Comparison of ENCODE assay signal across 14 mouse cellular contexts in genomic region chr9:75414204-75414603, GRCm38 (mm10). TPM values are rescaled to one million over a fixed set of nuclear protein-coding genes. Genes with fewer than 3 reads are reported as not detected.
DNase-seq lines count a peak whose midpoint lies in the region; TF ChIP-seq lines count a peak whose summit lies in the region.
"Had no signal": no experiment of that assay in that cellular context is flagged by ENCODE, and none has a peak within 500 bp of the region (broad histone marks: within the 10 kb centered on the region; RNA-seq: fewer than 3 reads in every experiment).

No protein-coding gene starts in this region.

- H3K9me3 ChIP-seq in MEL (replicated peaks; ENCODE audit: insufficient read depth, low read length), result no peaks in the 10 kb centered on the region
- H3K9me3 ChIP-seq: embryonic facial prominence, embryonic 13.5 days; neural tube, embryonic 12.5 days had no signal

- TF ChIP-seq RAD21 in MEL (IDR thresholded peaks at IDR 0.05; ENCODE audit: low read depth, low read length), result no peak

- no peak for TF ChIP-seq CTCF in MEL (IDR thresholded peaks at IDR 0.05 in 2 of 3, conservative IDR thresholded peaks at IDR 0.05 in 1 of 3; ENCODE audit: control insufficient read depth in 1 of 3, insufficient read depth in 1 of 3, low read depth in 2 of 3, low read length in 3 of 3, poor library complexity in 1 of 3, severe bottlenecking in 1 of 3)

- intact Hi-C loops in heart, postnatal 25 days (cut with DNase I), result no loop called here

- peaks cover 9 to 20% of the 10 kb centered on the region in 2 experiments for H3K4me1 ChIP-seq in MEL (ENCODE audit: control insufficient read depth in 1 of 2, insufficient read depth in 2 of 2, low read length in 2 of 2)
- H3K4me1 ChIP-seq: neural tube, embryonic 12.5 days had no signal

- no peak for TF ChIP-seq POLR2A in MEL (IDR thresholded peaks at IDR 0.05; ENCODE audit: control insufficient read depth in 1 of 2, insufficient read depth in 1 of 2, low read depth in 1 of 2, low read length in 2 of 2, poor library complexity in 1 of 2)

- no peak overlapping the region for H3K9ac ChIP-seq in MEL (ENCODE audit: control insufficient read depth, low read depth, low read length, poor library complexity, severe bottlenecking)
- H3K9ac ChIP-seq: embryonic facial prominence, embryonic 13.5 days; neural tube, embryonic 12.5 days had no signal

- no peaks in the 10 kb centered on the region for H3K27me3 ChIP-seq in MEL (ENCODE audit: control insufficient read depth in 1 of 2, insufficient read depth in 2 of 2, low read length in 2 of 2)
- H3K27me3 ChIP-seq: embryonic facial prominence, embryonic 13.5 days; neural tube, embryonic 12.5 days had no signal

- peak; percentile 42 for DNase-seq in kidney, postnatal 10 days
- DNase-seq in kidney, postnatal 14 days, result no peak
- peak; percentile 35 for DNase-seq in MEL (ENCODE audit: low read depth, low spot score)
- peak; percentile 39 for DNase-seq in lung, postnatal 14 days
- DNase-seq in thymus, postnatal 0 days (ENCODE audit: low spot score), result peak; percentile 89
- no peak for DNase-seq in heart, postnatal 25 days (ENCODE audit: low spot score)
- DNase-seq in layer of hippocampus, adult 9-10 months (ENCODE audit: low spot score), result no peak
- no peak for DNase-seq in adrenal gland, postnatal 25 days
- DNase-seq: adrenal gland, postnatal 10 days; cerebellum, adult 2 months; kidney, adult 9 months; right cerebral cortex, postnatal 4 days had no signal

- no peak overlapping the region for H3K27ac ChIP-seq in MEL (ENCODE audit: control insufficient read depth, low read depth, low read length)
- H3K27ac ChIP-seq: embryonic facial prominence, embryonic 13.5 days; neural tube, embryonic 12.5 days had no signal

- H3K79me2 ChIP-seq in MEL (ENCODE audit: control insufficient read depth, insufficient read depth, low read length, poor library complexity), result peaks cover 5% of the 10 kb centered on the region

- no peak for TF ChIP-seq EP300 in MEL (IDR thresholded peaks at IDR 0.05; ENCODE audit: low read depth in 1 of 2, low read length in 2 of 2)

- peaks cover 0 to 22% of the 10 kb centered on the region in 2 experiments; a peak in 2 of 4 replicates for H3K36me3 ChIP-seq in MEL (ENCODE audit: control insufficient read depth in 1 of 2, insufficient read depth in 2 of 2, low read length in 2 of 2)
- H3K36me3 ChIP-seq: embryonic facial prominence, embryonic 13.5 days; neural tube, embryonic 12.5 days had no signal

- no peak overlapping the region for H3K4me3 ChIP-seq in MEL (ENCODE audit: control insufficient read depth in 1 of 2, insufficient read depth in 1 of 2, low read depth in 2 of 2, low read length in 2 of 2)
- H3K4me3 ChIP-seq: embryonic facial prominence, embryonic 13.5 days; neural tube, embryonic 12.5 days had no signal

TF ChIP-seq in MEL, 35 proteins besides CTCF, POLR2A, EP300 and RAD21:
- TF ChIP-seq GATA1 (IDR thresholded peaks at IDR 0.05; ENCODE audit: low read depth, low read length) (no peak), CHD2 (IDR thresholded peaks at IDR 0.05; ENCODE audit: low read length) (no peak), MYC (IDR thresholded peaks at IDR 0.05; ENCODE audit: low read depth, low read length) (no peak), TBP (IDR thresholded peaks at IDR 0.05; ENCODE audit: low read depth, low read length) (no peak), USF1 (IDR thresholded peaks at IDR 0.05; ENCODE audit: low read depth, low read length) (no peak), MAX (IDR thresholded peaks at IDR 0.05; ENCODE audit: low read length) (no peak), ZC3H11A (IDR thresholded peaks at IDR 0.05; ENCODE audit: low read depth, low read length) (no peak), NELFE (IDR thresholded peaks at IDR 0.05; ENCODE audit: low read depth, low read length) (no peak), TCF12 (IDR thresholded peaks at IDR 0.05; ENCODE audit: low read depth, low read length) (no peak), RCOR1 (IDR thresholded peaks at IDR 0.05; ENCODE audit: low read depth, low read length) (no peak), E2F4 (IDR thresholded peaks at IDR 0.05; ENCODE audit: borderline replicate concordance, low read depth, low read length) (no peak), SIN3A (IDR thresholded peaks at IDR 0.05; ENCODE audit: low read length) (no peak), MYB (IDR thresholded peaks at IDR 0.05; ENCODE audit: low read depth, low read length) (no peak), GABPA (IDR thresholded peaks at IDR 0.05; ENCODE audit: low read depth, low read length) (no peak), HCFC1 (IDR thresholded peaks at IDR 0.05; ENCODE audit: low read depth, low read length) (no peak), JUND (IDR thresholded peaks at IDR 0.05; ENCODE audit: low read depth, low read length) (no peak), ETS1 (IDR thresholded peaks at IDR 0.05; ENCODE audit: low read depth, low read length) (no peak)
TF ChIP-seq in MEL: peak in this region for 0.

RNA-seq across cellular contexts. Expression of gene Mapk6, which starts 4.4 kb away (rescaled TPM):
- 19.6 and 26.6 TPM in 2 replicates for total RNA-seq in MEL (2012; rRNA removed)
- polyA plus RNA-seq in MEL (2012; ENCODE audit: insufficient read depth in 1 of 2, insufficient read length in 2 of 2, low read depth in 1 of 2, low replicate concordance in 2 of 2, missing spikeins in 1 of 2), result 10 to 100 TPM; 44.1 to 91.0 TPM
- 47.4 and 51.9 TPM in 2 replicates for polyA plus RNA-seq in thymus, postnatal 0 days (2015; fragmentation: Nextera tagmentation; extraction: Ambion mirVana)
- 10 to 100 TPM; 30.9 to 31.0 TPM for total RNA-seq in heart, postnatal 25 days (2021)
- total RNA-seq in adrenal gland, postnatal 25 days (2021), result 35.2 and 35.8 TPM in 2 replicates

RNA-seq across cellular contexts. Expression of gene Leo1, which starts 27.1 kb away (rescaled TPM):
- 41.6 and 42.6 TPM in 2 replicates for total RNA-seq in MEL (2012; rRNA removed)
- polyA plus RNA-seq in MEL (2012; ENCODE audit: insufficient read depth in 1 of 2, insufficient read length in 2 of 2, low read depth in 1 of 2, low replicate concordance in 2 of 2, missing spikeins in 1 of 2), result 10 to 100 TPM in 1 of 2 experiments, not detected in 1; 49.0 TPM
- 41.7 and 44.5 TPM in 2 replicates for polyA plus RNA-seq in thymus, postnatal 0 days (2015; fragmentation: Nextera tagmentation; extraction: Ambion mirVana)
- total RNA-seq in heart, postnatal 25 days (2021), result 10 to 100 TPM; 12.0 to 20.6 TPM
- total RNA-seq in adrenal gland, postnatal 25 days (2021), result 19.3 and 26.5 TPM in 2 replicates

Comparison
In these comparisons a context has a peak if more than half of its experiments do, and no peak if none do; other contexts are left out.
1. DNase-seq: peak in kidney, postnatal 10 days (single experiment), MEL (single experiment), lung, postnatal 14 days (single experiment) and thymus, postnatal 0 days (single experiment); none in kidney, postnatal 14 days (single experiment), heart, postnatal 25 days (single experiment), layer of hippocampus, adult 9-10 months (single experiment) and adrenal gland, postnatal 25 days (single experiment).